Mouse (Mus musculus) urinary bladder, postnatal 25 days (tissue): Measurements from ENCODE around the gene Ccl8.

ENCODE experiments used
- DNase-seq: peaks from one replicate; pipeline ENCODE4 v3.0.0; 2022; ENCODE audit warnings: low spot score

Gene Ccl8

GRCm38 (mm10) chr11:82114885-82115284 lies at the start of gene Ccl8:
Gene Ccl8, plus strand, starts transcription at chr11:82115185.
- no peak for DNase-seq

- no peak for DNase-seq
These were observed 47.9 kb upstream of the Ccl8 start for GRCm38 (mm10) chr11:82066953-82067571.

GRCm38 (mm10) chr11:82071076-82071475 lies 43.9 kb upstream of the Ccl8 start:
- no peak for DNase-seq

- no peak for DNase-seq
These were observed 42.6 kb upstream of the Ccl8 start for GRCm38 (mm10) chr11:82072374-82072773.

- DNase-seq: no peak
These were observed 42.0 kb upstream of the Ccl8 start for GRCm38 (mm10) chr11:82072984-82073383.

- DNase-seq: no peak
These were observed 41.3 kb upstream of the Ccl8 start for GRCm38 (mm10) chr11:82073686-82074085.

GRCm38 (mm10) chr11:82077031-82077430 lies 38.0 kb upstream of the Ccl8 start:
- no peak for DNase-seq

- DNase-seq: no peak
These were observed 36.8 kb upstream of the Ccl8 start for GRCm38 (mm10) chr11:82078136-82078730.

GRCm38 (mm10) chr11:82080865-82081264 lies 34.1 kb upstream of the Ccl8 start:
- DNase-seq: no peak

- DNase-seq: no peak
These were observed 30.6 kb upstream of the Ccl8 start for GRCm38 (mm10) chr11:82084360-82084759.

- no peak for DNase-seq
These were observed 15.3 kb upstream of the Ccl8 start for GRCm38 (mm10) chr11:82099511-82100323.

- no peak for DNase-seq
These were observed 13.9 kb upstream of the Ccl8 start for GRCm38 (mm10) chr11:82101087-82101486.

- no peak for DNase-seq
These were observed 13.5 kb upstream of the Ccl8 start, which contains the start of gene Ccl12 for GRCm38 (mm10) chr11:82101529-82101928. Gene Ccl12, plus strand, starts transcription at chr11:82101845.

GRCm38 (mm10) chr11:82109611-82110010 lies 5.4 kb upstream of the Ccl8 start:
- DNase-seq: no peak

GRCm38 (mm10) chr11:82110372-82111248 lies 4.4 kb upstream of the Ccl8 start:
- DNase-seq: no peak

- no peak for DNase-seq
These were observed 1.1 kb downstream of the Ccl8 start for GRCm38 (mm10) chr11:82116041-82116440.

GRCm38 (mm10) chr11:82132977-82133376 lies 18.0 kb downstream of the Ccl8 start:
- DNase-seq: no peak

GRCm38 (mm10) chr11:82136196-82136595 lies 21.2 kb downstream of the Ccl8 start:
- no peak for DNase-seq

GRCm38 (mm10) chr11:82139492-82140094 lies 24.6 kb downstream of the Ccl8 start:
- DNase-seq: no peak

- no peak for DNase-seq
These were observed 44.1 kb downstream of the Ccl8 start for GRCm38 (mm10) chr11:82159126-82159525.

- DNase-seq: no peak
These were observed 48.3 kb downstream of the Ccl8 start for GRCm38 (mm10) chr11:82163285-82163684.
